Mouse (Mus musculus) spleen, postnatal 36 days (tissue): ENCODE measurements around the gene Ntm.

ENCODE experiments used
- DNase-seq, 2 experiments: peaks; one replicate each; pipeline ENCODE4 v3.0.0; 2022; ENCODE audit warnings: low spot score in 2 of 2, mixed read lengths in 1 of 2

Ntm gene

GRCm38 (mm10) chr9:29962978-29963377, at the start of gene Ntm:
Ntm (minus strand) TSS chr9:29963141.
- DNase-seq, result no peak

- DNase-seq, result no peak
Observed at GRCm38 (mm10) chr9:30005701-30006100, 42.8 kb upstream of the Ntm start.

GRCm38 (mm10) chr9:30003612-30004011, 40.7 kb upstream of the Ntm start:
- DNase-seq, result no peak

GRCm38 (mm10) chr9:29981177-29981915, 18.4 kb upstream of the Ntm start:
- no peak for DNase-seq

GRCm38 (mm10) chr9:29961954-29962867, 730 bp downstream of the Ntm start:
- DNase-seq, result no peak

GRCm38 (mm10) chr9:29961512-29961911, 1.4 kb downstream of the Ntm start:
- DNase-seq, result no peak

GRCm38 (mm10) chr9:29960741-29961140, 2.2 kb downstream of the Ntm start:
- no peak for DNase-seq

- DNase-seq, result no peak
Observed at GRCm38 (mm10) chr9:29960236-29960635, 2.7 kb downstream of the Ntm start.

GRCm38 (mm10) chr9:29956936-29957335, 6.0 kb downstream of the Ntm start:
- DNase-seq, result no peak

GRCm38 (mm10) chr9:29954031-29954430, 8.9 kb downstream of the Ntm start:
- no peak for DNase-seq

- no peak for DNase-seq
Observed at GRCm38 (mm10) chr9:29949041-29949440, 13.9 kb downstream of the Ntm start.

GRCm38 (mm10) chr9:29943209-29944070, 19.5 kb downstream of the Ntm start:
- DNase-seq, result no peak

- DNase-seq, result no peak
Observed at GRCm38 (mm10) chr9:29942183-29942952, 20.6 kb downstream of the Ntm start.

GRCm38 (mm10) chr9:29939517-29940034, 23.4 kb downstream of the Ntm start:
- DNase-seq, result no peak

GRCm38 (mm10) chr9:29928796-29929195, 34.1 kb downstream of the Ntm start:
- no peak for DNase-seq

GRCm38 (mm10) chr9:29925382-29925781, 37.6 kb downstream of the Ntm start:
- DNase-seq, result no peak

GRCm38 (mm10) chr9:29898406-29899054, 64.4 kb downstream of the Ntm start:
- DNase-seq, result no peak

- no peak for DNase-seq
Observed at GRCm38 (mm10) chr9:29897448-29897847, 65.5 kb downstream of the Ntm start.

- DNase-seq, result no peak
Observed at GRCm38 (mm10) chr9:29892792-29893191, 70.1 kb downstream of the Ntm start.

GRCm38 (mm10) chr9:29888712-29889111, 74.2 kb downstream of the Ntm start:
- no peak for DNase-seq
